Mouse (Mus musculus): Measurements from ENCODE around the gene Nr6a1.

Gene Nr6a1

GRCm38 (mm10) chr2:38678947-38679346 is 248.5 kb downstream of the Nr6a1 start:
- DNase-seq (ENCODE audit: low read depth, low spot score), result no peak

GRCm38 (mm10) chr2:38675366-38675969 is 252.0 kb downstream of the Nr6a1 start:
- DNase-seq (ENCODE audit: low read depth, low spot score), result no peak
